Mouse (Mus musculus) frontal cortex, postnatal 14 days (tissue): ENCODE measurements around the gene Asic1.
"Not testable (repeated sequence)": the region's sequence is repeated elsewhere in the genome, so short reads cannot be mapped to it uniquely, and the experiment has no call there.

ENCODE experiments used
- DNase-seq, 2 experiments: peaks; one replicate each; pipeline ENCODE4 v3.0.0; 2022; ENCODE audit warnings: low spot score in 2 of 2

Gene Asic1

DNA sequence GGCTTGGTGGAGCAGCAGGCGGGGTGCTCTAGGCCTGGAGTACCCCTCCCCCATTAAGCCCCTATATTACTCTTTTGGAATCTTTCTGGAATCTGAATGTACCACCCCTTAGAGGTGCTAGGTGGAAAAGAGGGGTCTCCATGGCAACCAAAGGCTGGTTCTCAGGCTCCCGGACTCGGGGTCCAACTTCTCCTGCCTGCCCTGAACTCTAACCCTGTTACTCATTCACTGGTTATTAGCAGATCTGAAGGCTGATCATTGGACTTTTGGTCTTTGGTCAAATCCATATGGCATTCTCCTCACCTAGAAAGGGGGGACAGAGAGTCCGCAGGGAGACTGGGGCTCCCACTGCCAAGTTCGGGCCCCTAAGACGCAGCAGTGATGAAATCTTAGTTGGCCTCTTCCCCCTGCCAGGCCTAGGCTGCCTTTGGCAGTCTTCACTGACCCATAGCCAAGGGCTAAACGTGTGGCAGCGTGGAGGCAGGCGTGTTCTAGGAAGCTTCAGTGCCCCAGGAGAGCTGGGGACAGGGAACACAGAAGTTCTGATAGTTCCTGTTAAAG, 48.4 kb downstream of the Asic1 start:
- DNase-seq = no peak

- DNase-seq = no peak
These were observed 49.7 kb downstream of the Asic1 start for GRCm38 (mm10) chr15:99719865-99720264.

DNA sequence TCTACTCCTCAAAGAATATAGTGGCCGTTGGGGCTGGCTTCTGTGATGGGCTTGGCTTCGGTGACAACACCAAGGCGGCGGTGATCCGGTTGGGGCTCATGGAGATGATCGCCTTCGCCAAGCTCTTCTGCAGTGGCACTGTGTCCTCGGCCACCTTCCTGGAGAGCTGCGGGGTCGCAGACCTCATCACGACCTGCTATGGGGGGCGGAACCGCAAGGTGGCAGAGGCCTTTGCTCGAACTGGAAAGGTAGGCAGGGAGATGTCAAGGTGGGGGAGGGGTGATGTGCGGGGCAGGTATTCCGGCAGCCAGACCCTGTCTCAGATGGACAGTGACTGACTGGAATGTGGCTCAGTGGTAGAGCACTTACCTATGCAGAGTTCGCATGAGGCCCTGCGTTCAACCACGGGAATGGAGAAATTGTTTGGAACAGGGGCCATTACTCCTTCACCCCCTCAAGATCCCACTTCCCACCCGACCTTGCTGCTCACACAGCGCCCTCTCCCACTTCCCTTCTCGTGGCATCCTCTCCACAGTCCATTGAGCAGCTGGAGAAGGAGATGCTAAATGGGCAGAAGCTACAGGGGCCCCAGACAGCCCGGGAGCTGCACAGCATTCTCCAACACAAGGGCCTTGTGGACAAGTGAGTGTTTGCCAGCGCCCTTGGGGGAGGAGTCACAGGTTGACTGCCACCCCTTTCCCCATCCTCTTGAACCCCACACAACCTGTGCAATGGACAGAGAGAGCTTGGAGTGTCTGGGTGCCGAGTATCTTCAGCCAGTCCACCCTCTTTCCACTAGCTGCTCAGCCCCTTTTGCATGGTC, 52.0 kb downstream of the Asic1 start:
- no peak for DNase-seq

DNA sequence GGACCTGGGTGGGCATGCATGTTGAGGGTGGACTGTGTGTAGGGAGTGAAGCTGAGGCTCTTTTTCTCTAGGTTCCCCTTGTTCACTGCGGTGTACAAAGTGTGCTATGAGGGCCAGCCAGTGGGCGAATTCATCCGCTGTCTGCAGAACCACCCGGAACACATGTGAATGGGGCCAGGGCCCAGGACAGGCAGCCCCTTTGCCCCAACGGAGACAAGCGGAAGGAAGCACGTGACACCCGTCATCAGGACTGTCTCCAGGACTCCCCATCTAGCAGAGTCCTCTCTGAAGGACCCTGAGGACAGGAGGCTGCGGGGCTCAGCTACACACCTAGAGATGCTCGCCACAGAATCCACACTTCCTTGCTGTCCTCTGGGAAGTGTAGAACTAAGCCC, 52.9 kb downstream of the Asic1 start:
- no peak for DNase-seq

DNA sequence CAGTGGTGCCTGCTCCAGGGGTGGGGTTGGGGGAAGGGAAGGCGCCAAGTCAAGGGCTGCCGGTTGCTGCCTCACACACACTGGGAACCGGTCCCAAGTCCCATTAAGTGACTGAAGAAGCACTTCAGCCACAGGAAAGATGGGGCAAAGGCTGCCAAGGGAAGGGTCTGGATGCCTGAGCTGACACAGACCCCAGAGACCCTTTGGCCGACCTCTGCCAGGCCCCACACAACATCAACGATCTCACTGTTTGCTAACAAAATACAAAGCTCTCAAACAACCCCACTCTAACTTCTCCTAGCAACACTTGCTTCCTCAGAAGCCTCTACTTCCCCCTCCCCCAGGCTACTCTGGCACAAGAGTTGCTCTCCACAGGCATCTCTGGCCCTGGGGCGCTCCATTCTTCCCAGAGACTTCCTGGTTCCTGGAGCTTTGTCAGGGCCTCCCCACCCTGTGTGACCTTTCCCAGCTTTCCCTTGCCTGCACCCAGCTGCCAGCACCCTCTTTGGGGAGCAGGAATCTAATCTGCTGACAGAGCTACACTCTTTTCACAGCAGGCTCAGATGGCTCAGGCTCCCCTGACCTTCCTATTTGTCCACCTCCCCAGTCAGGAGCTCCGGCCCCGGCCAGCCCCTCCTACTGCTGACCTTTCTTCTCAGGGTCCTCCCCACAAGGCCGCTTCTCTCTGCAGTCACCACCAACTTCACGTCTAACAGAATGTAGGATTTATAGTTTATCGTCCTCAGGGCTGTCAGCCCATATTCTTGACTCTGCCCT, 53.5 kb downstream of the Asic1 start:
- DNase-seq = peak in 1 of 2 experiments; percentile 55

GRCm38 (mm10) chr15:99724292-99725021, 54.3 kb downstream of the Asic1 start:
- DNase-seq = peak in 1 of 2 experiments; percentile 70

DNA sequence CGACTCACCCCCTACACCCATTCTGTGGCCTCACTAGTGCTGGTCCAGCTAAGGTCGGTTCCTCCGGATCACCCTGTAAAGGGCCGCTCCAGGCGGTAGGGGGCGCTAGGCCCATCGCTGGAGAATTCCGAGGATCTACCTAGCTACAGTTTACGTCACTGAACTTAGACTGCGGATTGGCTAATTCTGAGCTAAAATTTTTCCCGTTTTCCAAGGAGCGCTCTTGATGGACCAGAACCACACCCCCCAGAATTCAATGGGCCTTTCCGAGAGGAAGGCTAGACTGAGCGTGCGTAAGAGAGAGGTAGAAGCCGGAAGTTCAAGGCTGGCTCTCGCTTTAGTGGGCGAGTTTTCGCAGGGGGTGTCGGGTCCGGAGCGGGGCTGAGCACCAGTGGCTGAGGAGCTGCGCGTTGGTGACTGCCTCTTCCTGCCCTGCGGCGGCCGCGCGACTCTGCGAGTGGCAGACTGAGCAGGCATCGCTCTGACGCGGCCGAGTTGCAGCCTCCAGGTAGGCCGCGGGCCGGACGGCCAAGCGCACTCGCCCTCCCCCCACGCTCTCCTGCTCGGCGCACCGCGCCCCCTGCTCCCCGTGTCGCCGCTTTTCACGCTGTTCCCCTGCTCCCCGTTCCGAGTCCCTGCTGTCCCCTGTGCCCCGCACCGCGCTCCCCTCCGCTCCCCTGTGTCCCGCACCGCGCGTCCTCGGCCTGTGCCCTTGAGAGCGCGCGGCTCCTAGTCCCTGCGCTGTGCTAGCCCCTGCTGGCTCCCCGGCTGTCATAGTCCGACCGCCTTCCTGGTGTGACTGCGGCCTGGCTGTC, 55.4 kb downstream of the Asic1 start, which contains the start of gene Cox14:
Gene Cox14, plus strand, starts transcription at position 278 of the 815 bp plus-strand sequence.
- peak; percentile 93 to 96 for DNase-seq

GRCm38 (mm10) chr15:99726549-99726948, 56.4 kb downstream of the Asic1 start:
- no peak for DNase-seq

DNA sequence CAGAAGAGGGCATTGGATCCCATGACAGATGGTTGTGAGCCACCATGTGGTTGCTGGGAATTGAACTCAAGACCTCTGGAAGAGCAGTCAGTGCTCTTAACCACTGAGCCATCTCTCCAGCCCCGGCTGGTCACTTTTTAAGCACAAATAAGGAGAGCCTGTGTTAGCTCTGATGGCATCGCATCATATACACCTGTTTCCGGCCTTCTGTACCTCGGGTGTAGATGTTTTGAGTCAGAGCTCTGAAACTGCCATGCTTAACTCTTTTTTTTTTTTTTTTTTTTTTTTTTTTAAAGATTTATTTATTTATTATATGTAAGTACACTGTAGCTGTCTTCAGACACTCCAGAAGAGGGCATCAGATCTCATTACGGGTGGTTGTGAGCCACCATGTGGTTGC, 56.9 kb downstream of the Asic1 start:
- not testable (repeated sequence) for DNase-seq

DNA sequence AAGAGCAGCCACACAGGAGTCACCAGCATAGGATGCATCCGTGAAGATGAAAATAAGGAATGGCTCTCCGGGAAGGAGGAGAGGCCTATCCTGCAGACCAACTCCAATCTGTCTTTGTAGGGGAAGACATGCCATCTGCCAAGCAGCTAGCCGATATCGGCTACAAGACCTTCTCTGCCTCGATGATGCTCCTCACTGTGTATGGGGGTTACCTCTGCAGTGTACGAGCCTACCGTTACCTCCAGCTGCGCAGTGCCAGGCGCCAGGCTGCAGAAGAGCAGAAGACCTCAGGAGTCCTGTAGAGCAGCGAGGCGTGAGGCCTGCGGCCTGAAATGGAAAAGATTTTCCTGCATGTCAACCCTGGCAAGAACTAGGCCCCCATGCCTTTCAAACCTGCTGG, 57.4 kb downstream of the Asic1 start:
- no peak for DNase-seq

DNA sequence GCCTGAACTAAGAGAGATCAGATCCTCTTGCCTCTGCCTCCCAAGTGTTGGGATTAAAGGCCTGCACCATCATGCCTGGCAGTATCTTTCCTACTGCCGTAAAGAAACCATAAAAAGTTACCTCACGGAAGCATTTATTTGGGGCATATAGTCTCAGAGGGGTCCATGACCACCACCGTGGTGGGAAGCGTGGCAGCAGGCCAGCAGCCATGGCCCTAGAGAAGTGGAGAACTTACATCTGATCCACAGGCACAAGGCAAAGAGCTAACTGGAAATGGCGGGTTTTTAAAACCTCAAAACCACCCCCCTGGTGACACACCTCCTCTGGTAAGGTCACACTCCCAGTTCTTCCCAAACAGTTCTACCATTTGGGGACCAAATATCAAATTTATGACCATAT, 58.0 kb downstream of the Asic1 start:
- no peak for DNase-seq

DNA sequence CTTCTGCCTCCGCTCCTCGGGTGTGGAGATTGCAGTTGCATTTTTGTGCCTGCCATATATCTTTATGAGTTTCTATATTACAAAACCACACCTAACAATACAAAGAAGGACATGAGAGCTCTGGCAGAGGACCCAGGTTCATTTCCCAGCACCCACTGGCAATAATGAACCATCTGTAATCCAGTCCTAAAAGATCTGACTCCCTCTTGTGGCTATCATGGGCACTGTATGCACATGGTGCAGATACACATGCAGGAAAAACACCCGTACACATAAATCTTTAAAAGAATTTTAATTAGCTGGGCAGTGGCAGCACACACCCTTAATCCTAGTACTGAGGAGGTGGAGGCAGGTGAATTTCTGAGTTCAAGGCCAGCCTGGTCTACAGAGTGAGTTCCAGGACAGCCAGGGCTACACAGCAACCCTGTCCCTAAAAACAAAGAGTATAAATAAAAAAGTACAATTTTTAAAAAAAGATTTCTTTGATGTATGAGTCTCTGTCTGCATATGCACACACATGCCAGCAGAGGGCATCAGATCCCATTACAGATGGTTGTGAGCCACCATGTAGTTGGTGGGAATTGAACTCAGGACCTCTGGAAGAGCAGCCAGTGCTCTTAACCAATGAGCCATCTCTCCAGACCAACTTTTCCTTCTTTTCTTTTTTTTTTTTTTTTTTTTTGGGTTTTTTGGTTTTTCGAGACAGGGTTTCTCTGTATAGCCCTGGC, 59.1 kb downstream of the Asic1 start:
- no peak for DNase-seq

- no peak for DNase-seq
These were observed 61.0 kb downstream of the Asic1 start for GRCm38 (mm10) chr15:99731167-99731566.

GRCm38 (mm10) chr15:99731678-99732077, 61.5 kb downstream of the Asic1 start:
- DNase-seq = no peak

DNA sequence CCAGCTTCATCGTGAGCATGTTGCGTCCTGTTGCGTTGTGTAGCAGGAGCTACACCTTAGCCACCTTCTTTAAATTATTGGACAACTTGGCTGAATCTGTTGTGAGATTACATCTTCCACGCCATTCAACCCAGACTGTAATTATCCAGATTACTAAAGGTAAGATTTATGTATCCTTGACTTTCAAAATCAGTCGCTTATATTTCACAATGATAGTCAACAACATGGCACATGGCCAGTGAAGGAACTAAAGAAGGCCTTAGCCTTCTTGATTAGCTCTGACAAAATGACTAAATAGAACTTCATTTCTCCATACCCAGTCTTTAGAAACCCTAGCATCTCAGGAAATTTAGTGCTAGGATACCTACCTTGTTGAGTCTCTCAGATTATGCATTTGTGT, 63.0 kb downstream of the Asic1 start:
- no peak for DNase-seq

- DNase-seq = peak; percentile 100
These were observed 65.5 kb downstream of the Asic1 start for GRCm38 (mm10) chr15:99735631-99736030.

GRCm38 (mm10) chr15:99736675-99737074, 66.5 kb downstream of the Asic1 start:
- no peak for DNase-seq

DNA sequence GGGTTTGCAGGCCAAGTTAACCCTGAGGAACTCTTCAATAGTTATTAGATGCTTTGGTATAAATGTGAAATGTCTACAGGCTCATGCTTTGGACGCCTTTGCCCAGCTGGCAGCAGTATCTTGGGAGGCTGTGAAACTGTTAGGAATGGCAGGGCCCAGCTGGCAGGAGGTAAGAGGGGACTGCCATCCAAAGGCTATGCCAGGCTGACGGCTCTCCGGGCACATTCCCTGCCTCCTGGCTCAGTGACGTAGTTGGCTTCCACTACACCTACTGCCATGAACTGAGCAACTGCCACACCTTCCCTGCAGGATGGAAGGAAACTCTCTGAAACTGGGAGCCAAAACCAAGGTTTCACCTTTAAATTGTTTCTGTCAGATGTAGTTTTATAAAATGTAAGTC, 70.1 kb downstream of the Asic1 start:
- no peak for DNase-seq
